In genomic region chr6:47879049-47879716, GRCm38 (mm10) we compare ENCODE assay signal across 9 mouse cellular contexts. TPM values are rescaled to one million over a fixed set of nuclear protein-coding genes. Genes with fewer than 3 reads are reported as not detected.
A peak's percentile ranks its signal among the peaks of the same experiment; 100 is the strongest.
DNase-seq lines count a peak whose midpoint lies in the region; ATAC-seq and TF ChIP-seq lines count a peak whose summit lies in the region.
"Had no signal": no experiment of that assay in that cellular context is flagged by ENCODE, and none has a peak within 500 bp of the region (broad histone marks: within the 10 kb centered on the region; RNA-seq: fewer than 3 reads in every experiment).

No protein-coding gene starts in this region.

- peaks cover 12% of the 10 kb centered on the region; the same call in 1 of the 2 replicates for H3K4me1 ChIP-seq in kidney, postnatal 0 days (replicated peaks; ENCODE audit: insufficient read depth, low read length)
- peaks cover 12% of the 10 kb centered on the region; the same call in 1 of the 2 replicates for H3K4me1 ChIP-seq in kidney, adult 2 months (ENCODE audit: control insufficient read depth, insufficient read depth, low read length)
- no peaks in the 10 kb centered on the region for H3K4me1 ChIP-seq in embryonic facial prominence, embryonic 11.5 days (ENCODE audit: control insufficient read depth, insufficient read depth, low read length)
- peaks cover 12% of the 10 kb centered on the region for H3K4me1 ChIP-seq in intestine, embryonic 14.5 days (replicated peaks; ENCODE audit: control insufficient read depth, insufficient read depth, low read length)
- H3K4me1 ChIP-seq in midbrain, embryonic 16.5 days (ENCODE audit: control insufficient read depth, insufficient read depth, low read length) = peaks cover 15% of the 10 kb centered on the region

- no peaks in the 10 kb centered on the region for H3K27me3 ChIP-seq in kidney, postnatal 0 days (ENCODE audit: insufficient read depth, low read length)
- no peaks in the 10 kb centered on the region for H3K27me3 ChIP-seq in kidney, adult 2 months (replicated peaks; ENCODE audit: control insufficient read depth, insufficient read depth, low read length)
- no peaks in the 10 kb centered on the region for H3K27me3 ChIP-seq in embryonic facial prominence, embryonic 11.5 days (ENCODE audit: control insufficient read depth, insufficient read depth, low read length)
- no peaks in the 10 kb centered on the region for H3K27me3 ChIP-seq in intestine, embryonic 14.5 days (replicated peaks; ENCODE audit: control insufficient read depth, insufficient read depth, low read length)
- H3K27me3 ChIP-seq in midbrain, embryonic 16.5 days (ENCODE audit: control insufficient read depth, insufficient read depth, low read depth, low read length) = no peaks in the 10 kb centered on the region

- no peak for ATAC-seq in kidney, postnatal 0 days (replicated peaks; ENCODE audit: low FRiP score, low read depth)
- no peak for ATAC-seq in embryonic facial prominence, embryonic 11.5 days (replicated peaks; ENCODE audit: insufficient number of reproducible peaks, low FRiP score, low TSS enrichment, low read depth)
- no peak for ATAC-seq in intestine, embryonic 14.5 days (replicated peaks; ENCODE audit: low FRiP score, low TSS enrichment, low read depth)
- no peak for ATAC-seq in midbrain, embryonic 16.5 days
- ATAC-seq in monocyte, adult 5-6 weeks (replicated peaks; ENCODE audit: insufficient number of reproducible peaks, low FRiP score, low TSS enrichment, poor library complexity, severe bottlenecking) = no peak

- H3K27ac ChIP-seq in kidney, postnatal 0 days = no peak overlapping the region
- H3K27ac ChIP-seq in kidney, adult 2 months (ENCODE audit: insufficient read depth, low read depth, low read length) = no peak overlapping the region
- no peak overlapping the region for H3K27ac ChIP-seq in embryonic facial prominence, embryonic 11.5 days (replicated peaks; ENCODE audit: low read depth, low read length)
- no peak overlapping the region for H3K27ac ChIP-seq in intestine, embryonic 14.5 days (ENCODE audit: low read depth)
- no peak overlapping the region for H3K27ac ChIP-seq in midbrain, embryonic 16.5 days (ENCODE audit: low read length)

- no peaks in the 10 kb centered on the region for H3K9me3 ChIP-seq in kidney, postnatal 0 days (replicated peaks; ENCODE audit: low read length)
- H3K9me3 ChIP-seq in embryonic facial prominence, embryonic 11.5 days (replicated peaks; ENCODE audit: control insufficient read depth, low read length) = no peaks in the 10 kb centered on the region
- no peaks in the 10 kb centered on the region for H3K9me3 ChIP-seq in intestine, embryonic 14.5 days (ENCODE audit: control insufficient read depth, low read length)
- H3K9me3 ChIP-seq in midbrain, embryonic 16.5 days (replicated peaks; ENCODE audit: control insufficient read depth, low read length, poor library complexity, severe bottlenecking) = no peaks in the 10 kb centered on the region

- no peak for TF ChIP-seq CTCF in kidney, postnatal 0 days (IDR thresholded peaks at IDR 0.05; ENCODE audit: low read depth)
- no peak for TF ChIP-seq CTCF in kidney, adult 2 months (conservative IDR thresholded peaks at IDR 0.05; ENCODE audit: insufficient read depth, insufficient read length, low read depth, low read length)

- 58% methylated on average over 4 of the region's 4 CpGs for WGBS in kidney, postnatal 0 days
- WGBS in kidney, adult 2 months = 64% methylated on average over 4 of the region's 4 CpGs
- 75% methylated on average over 4 of the region's 4 CpGs for WGBS in embryonic facial prominence, embryonic 11.5 days
- WGBS in intestine, embryonic 14.5 days = 69% methylated on average over 4 of the region's 4 CpGs
- 64% methylated on average over 4 of the region's 4 CpGs for WGBS in midbrain, embryonic 16.5 days

- H3K4me2 ChIP-seq in kidney, postnatal 0 days (ENCODE audit: low read length) = peak overlapping the region; percentile 69
- H3K4me2 ChIP-seq in embryonic facial prominence, embryonic 11.5 days (ENCODE audit: low read depth, low read length) = no peak overlapping the region
- peak overlapping the region; percentile 85 for H3K4me2 ChIP-seq in intestine, embryonic 14.5 days (ENCODE audit: low read length)
- H3K4me2 ChIP-seq in midbrain, embryonic 16.5 days (ENCODE audit: low read length) = peak overlapping the region; percentile 73

- no peak overlapping the region for H3K4me3 ChIP-seq in kidney, postnatal 0 days (replicated peaks; ENCODE audit: low read depth, low read length)
- H3K4me3 ChIP-seq in kidney, adult 2 months (ENCODE audit: insufficient read depth, low read depth, low read length) = no peak overlapping the region
- H3K4me3 ChIP-seq in embryonic facial prominence, embryonic 11.5 days (ENCODE audit: low read depth, low read length) = peak overlapping the region; percentile 91
- H3K4me3 ChIP-seq in intestine, embryonic 14.5 days (ENCODE audit: low read depth, low read length) = peak overlapping the region; percentile 79
- H3K4me3 ChIP-seq in midbrain, embryonic 16.5 days (ENCODE audit: low read depth, low read length) = peak overlapping the region; percentile 98

- DNase-seq in kidney, postnatal 0 days (ENCODE audit: low spot score) = no peak
- no peak for DNase-seq in kidney, adult 2 months
- DNase-seq in embryonic facial prominence, embryonic 11.5 days (ENCODE audit: low spot score) = no peak
- DNase-seq in intestine, embryonic 14.5 days (ENCODE audit: low spot score) = no peak
- DNase-seq in right cerebral cortex, postnatal 14 days = no peak
- no peak for DNase-seq in thymus, postnatal 10 days (ENCODE audit: low spot score in 2 of 2)
- DNase-seq: right cerebral cortex, adult 18-20 months had no signal

- peak overlapping the region; percentile 95 for H3K9ac ChIP-seq in kidney, postnatal 0 days (ENCODE audit: low read depth, low read length)
- H3K9ac ChIP-seq in embryonic facial prominence, embryonic 11.5 days (replicated peaks; ENCODE audit: low read length) = no peak overlapping the region; the same call in 1 of the 2 replicates
- H3K9ac ChIP-seq in intestine, embryonic 14.5 days (ENCODE audit: low read length) = peak overlapping the region; percentile 80
- H3K9ac ChIP-seq in midbrain, embryonic 16.5 days (ENCODE audit: low read depth, low read length) = peak overlapping the region; percentile 96

- peaks cover 29% of the 10 kb centered on the region for H3K36me3 ChIP-seq in kidney, postnatal 0 days (ENCODE audit: insufficient read depth, low read length)
- H3K36me3 ChIP-seq in kidney, adult 2 months (ENCODE audit: control insufficient read depth, insufficient read depth, low read length) = no peaks in the 10 kb centered on the region
- peaks cover 4% of the 10 kb centered on the region for H3K36me3 ChIP-seq in embryonic facial prominence, embryonic 11.5 days (replicated peaks; ENCODE audit: control insufficient read depth, insufficient read depth, low read depth, low read length)
- peaks cover 44% of the 10 kb centered on the region for H3K36me3 ChIP-seq in intestine, embryonic 14.5 days (ENCODE audit: control insufficient read depth, insufficient read depth, low read length)
- peaks cover 23% of the 10 kb centered on the region for H3K36me3 ChIP-seq in midbrain, embryonic 16.5 days (ENCODE audit: control insufficient read depth, insufficient read depth, low read length)

- no peak for TF ChIP-seq POLR2A in kidney, adult 2 months (IDR thresholded peaks at IDR 0.05; ENCODE audit: low read depth, low read length)

RNA-seq across cellular contexts. Expression of gene Zfp282, which starts 2.2 kb away (rescaled TPM):
- polyA plus RNA-seq in kidney, postnatal 0 days (2015; fragmentation: Nextera tagmentation; extraction: Ambion mirVana) = 12.4 and 12.5 TPM in 2 replicates
- 6.2 and 7.0 TPM in 2 replicates for polyA plus RNA-seq in kidney, adult 2 months (2012; rRNA removed)
- polyA plus RNA-seq in embryonic facial prominence, embryonic 11.5 days (2014; fragmentation: Nextera tagmentation; extraction: Ambion mirVana) = 12.2 and 12.3 TPM in 2 replicates
- polyA plus RNA-seq in intestine, embryonic 14.5 days (2014; fragmentation: Nextera tagmentation; extraction: Ambion mirVana) = 10.3 and 11.1 TPM in 2 replicates
- polyA plus RNA-seq in midbrain, embryonic 16.5 days (2015; fragmentation: Nextera tagmentation; extraction: Ambion mirVana) = 22.8 and 23.8 TPM in 2 replicates
- total RNA-seq in monocyte, adult 5-6 weeks (2017) = 6.9 to 11.4 TPM (median 7.5 TPM) in 3 replicates

RNA-seq across cellular contexts. Expression of gene Zfp212, which starts 41.1 kb away (rescaled TPM):
- 14.4 and 15.2 TPM in 2 replicates for polyA plus RNA-seq in kidney, postnatal 0 days (2015; fragmentation: Nextera tagmentation; extraction: Ambion mirVana)
- polyA plus RNA-seq in kidney, adult 2 months (2012; rRNA removed) = 8.1 and 8.5 TPM in 2 replicates
- polyA plus RNA-seq in embryonic facial prominence, embryonic 11.5 days (2014; fragmentation: Nextera tagmentation; extraction: Ambion mirVana) = 13.6 and 14.0 TPM in 2 replicates
- 13.4 and 15.9 TPM in 2 replicates for polyA plus RNA-seq in intestine, embryonic 14.5 days (2014; fragmentation: Nextera tagmentation; extraction: Ambion mirVana)
- 17.7 and 20.5 TPM in 2 replicates for polyA plus RNA-seq in midbrain, embryonic 16.5 days (2015; fragmentation: Nextera tagmentation; extraction: Ambion mirVana)
- total RNA-seq in monocyte, adult 5-6 weeks (2017) = 7.7 to 14.4 TPM (median 10.2 TPM) in 3 replicates

RNA-seq across cellular contexts. Expression of gene Zfp398, which starts 43.7 kb away (rescaled TPM):
- 6.7 TPM in 2 replicates for polyA plus RNA-seq in kidney, postnatal 0 days (2015; fragmentation: Nextera tagmentation; extraction: Ambion mirVana)
- 7.2 and 9.0 TPM in 2 replicates for polyA plus RNA-seq in kidney, adult 2 months (2012; rRNA removed)
- 6.4 and 6.5 TPM in 2 replicates for polyA plus RNA-seq in embryonic facial prominence, embryonic 11.5 days (2014; fragmentation: Nextera tagmentation; extraction: Ambion mirVana)
- 8.5 and 9.0 TPM in 2 replicates for polyA plus RNA-seq in intestine, embryonic 14.5 days (2014; fragmentation: Nextera tagmentation; extraction: Ambion mirVana)
- 18.9 and 19.6 TPM in 2 replicates for polyA plus RNA-seq in midbrain, embryonic 16.5 days (2015; fragmentation: Nextera tagmentation; extraction: Ambion mirVana)
- total RNA-seq in monocyte, adult 5-6 weeks (2017) = 14.8 to 26.5 TPM (median 15.0 TPM) in 3 replicates

RNA-seq across cellular contexts. Expression of gene Zfp786, which starts 48.5 kb away (rescaled TPM):
- polyA plus RNA-seq in kidney, postnatal 0 days (2015; fragmentation: Nextera tagmentation; extraction: Ambion mirVana) = 1.9 and 2.1 TPM in 2 replicates
- polyA plus RNA-seq in kidney, adult 2 months (2012; rRNA removed) = 0.19 and 0.37 TPM in 2 replicates
- polyA plus RNA-seq in embryonic facial prominence, embryonic 11.5 days (2014; fragmentation: Nextera tagmentation; extraction: Ambion mirVana) = 5.5 and 5.9 TPM in 2 replicates
- polyA plus RNA-seq in intestine, embryonic 14.5 days (2014; fragmentation: Nextera tagmentation; extraction: Ambion mirVana) = 3.5 and 3.6 TPM in 2 replicates
- 19.5 and 20.9 TPM in 2 replicates for polyA plus RNA-seq in midbrain, embryonic 16.5 days (2015; fragmentation: Nextera tagmentation; extraction: Ambion mirVana)
- not detected in 3 replicates for total RNA-seq in monocyte, adult 5-6 weeks (2017)

Comparison
In these comparisons a context has a peak if more than half of its experiments do, and no peak if none do; other contexts are left out.
1. H3K4me3 ChIP-seq: peak in embryonic facial prominence, embryonic 11.5 days (single experiment), intestine, embryonic 14.5 days (single experiment) and midbrain, embryonic 16.5 days (single experiment); none in kidney, postnatal 0 days (single experiment) and kidney, adult 2 months (single experiment).